Mouse (Mus musculus) lung, embryonic 16.5 days (tissue): ENCODE measurements around the gene Gys1. TPM values are rescaled to one million over a fixed set of nuclear protein-coding genes. Genes with fewer than 3 reads are reported as not detected.
"Not testable (repeated sequence)": the region's sequence is repeated elsewhere in the genome, so short reads cannot be mapped to it uniquely, and the experiment has no call there.

ENCODE experiments used
- ATAC-seq: fragments of 200-750 bp; cut with Nextera tagmentation; 2 replicates; pipeline ENCODE4 v1.8.0; 2017; ENCODE audit warnings: low read depth, mild to moderate bottlenecking, moderate library complexity
- H3K27ac ChIP-seq: fragments of 300-500 bp; sonication (generic); 2 replicates; pipeline ENCODE4 v1.5.1; 2014; ENCODE audit warnings: mild to moderate bottlenecking, control low read depth, low read length
- H3K27me3 ChIP-seq: fragments of 300-500 bp; sonication (generic); 2 replicates; pipeline ENCODE4 v1.6.1; 2014; ENCODE audit warnings: low read depth, low read length, mixed read lengths; ENCODE audit not compliant: control insufficient read depth, insufficient read depth
- H3K36me3 ChIP-seq: fragments of 300-500 bp; sonication (generic); 2 replicates; pipeline ENCODE4 v1.6.1; 2014; ENCODE audit warnings: low read length; ENCODE audit not compliant: control insufficient read depth, insufficient read depth
- H3K4me1 ChIP-seq: fragments of 300-500 bp; sonication (generic); replicated peaks from 2 replicates; pipeline ENCODE4 v1.6.1; 2014; ENCODE audit warnings: low read length, mixed read lengths; ENCODE audit not compliant: control insufficient read depth, insufficient read depth
- H3K4me2 ChIP-seq: fragments of 300-500 bp; sonication (generic); 2 replicates; pipeline ENCODE4 v1.6.1; 2014; ENCODE audit warnings: low read depth, low read length, control low read depth
- H3K4me3 ChIP-seq: fragments of 300-500 bp; sonication (generic); 2 replicates; pipeline ENCODE4 v1.5.1; 2014; ENCODE audit warnings: mild to moderate bottlenecking, low read length, control low read depth
- H3K9ac ChIP-seq: fragments of 300-500 bp; sonication (generic); 2 replicates; pipeline ENCODE4 v1.6.1; 2014; ENCODE audit warnings: low read length, control low read depth
- H3K9me3 ChIP-seq: fragments of 300-500 bp; sonication (generic); 2 replicates; pipeline ENCODE4 v1.6.1; 2016; ENCODE audit warnings: low read length; ENCODE audit not compliant: control insufficient read depth
- WGBS: fragments of 180-500 bp; shearing (Covaris S2); extraction: QIAGEN DNeasy Blood & Tissue Kit; methylation state at CpG from one replicate; pipeline ENCODE4 v1.1.7; 2014; 5-methylcytosine and 5-hydroxymethylcytosine counted together
- polyA plus RNA-seq: library from polyadenylated mRNA; unstranded; fragments of >200 nt; fragmentation: Nextera tagmentation; extraction: Ambion mirVana; gene quantifications from 2 replicates; pipeline ENCODE4 v1.2.1, GENCODE M21; 2015

Gys1 gene
- polyA plus RNA-seq = 53.8 and 54.1 TPM in 2 replicates

GRCm38 (mm10) chr7:45434203-45435015 is at the start of gene Gys1:
TSS of gene Gys1 (plus strand) at chr7:45434844.
- Histone ChIP-seq H3K36me3 (peaks cover 5% of the 10 kb centered on the region; the same call in 1 of the 2 replicates), H3K4me2 (peak within 1 kb of the TSS; percentile 87), H3K9me3 (no peaks in the 10 kb centered on the region), H3K27me3 (no peaks in the 10 kb centered on the region), H3K9ac (peak within 1 kb of the TSS; percentile 89), H3K4me3 (peak within 1 kb of the TSS; percentile 88), H3K27ac (peak within 1 kb of the TSS; percentile 92), H3K4me1 (peaks cover 33% of the 10 kb centered on the region)
- peak; percentile 98 for ATAC-seq
- under 1% methylated on average over 45 of the region's 45 CpGs for WGBS

GRCm38 (mm10) chr7:45386077-45386476 is 48.6 kb upstream of the Gys1 start:
- H3K9ac ChIP-seq = no peak overlapping the region
- no peak overlapping the region for H3K4me3 ChIP-seq
- H3K9me3 ChIP-seq = no peaks in the 10 kb centered on the region
- H3K4me1 ChIP-seq = no peaks in the 10 kb centered on the region
- no peaks in the 10 kb centered on the region for H3K27me3 ChIP-seq
- ATAC-seq = no peak
- no peak overlapping the region for H3K27ac ChIP-seq
- peaks cover 80% of the 10 kb centered on the region for H3K36me3 ChIP-seq
- WGBS = 82% methylated on average over 3 of the region's 3 CpGs
- no peak overlapping the region for H3K4me2 ChIP-seq

GRCm38 (mm10) chr7:45395129-45395541 is 39.5 kb upstream of the Gys1 start:
- H3K4me3 ChIP-seq = peak overlapping the region; percentile 81
- H3K9ac ChIP-seq = peak overlapping the region; percentile 93
- H3K9me3 ChIP-seq = no peaks in the 10 kb centered on the region
- peaks cover 13% of the 10 kb centered on the region for H3K36me3 ChIP-seq
- H3K4me1 ChIP-seq = peaks cover 15% of the 10 kb centered on the region
- peak overlapping the region; percentile 98 for H3K27ac ChIP-seq
- under 1% methylated on average over 19 of the region's 20 CpGs for WGBS
- H3K4me2 ChIP-seq = peak overlapping the region; percentile 93
- H3K27me3 ChIP-seq = no peaks in the 10 kb centered on the region
- peak; percentile 77 for ATAC-seq

- ATAC-seq = peak; percentile 98
- H3K4me1 ChIP-seq = peaks cover 15% of the 10 kb centered on the region
- no peaks in the 10 kb centered on the region for H3K27me3 ChIP-seq
- H3K27ac ChIP-seq = peak within 1 kb of the TSS; percentile 98
- H3K9ac ChIP-seq = peak within 1 kb of the TSS; percentile 93
- peak within 1 kb of the TSS; percentile 93 for H3K4me2 ChIP-seq
- H3K9me3 ChIP-seq = no peaks in the 10 kb centered on the region
- under 1% methylated on average over 60 of the region's 60 CpGs for WGBS
- peak within 1 kb of the TSS; percentile 81 for H3K4me3 ChIP-seq
- peaks cover 11% of the 10 kb centered on the region for H3K36me3 ChIP-seq
These were observed 38.9 kb upstream of the Gys1 start, which contains the start of gene Snrnp70 for GRCm38 (mm10) chr7:45395578-45396336. TSS of gene Snrnp70 (minus strand) at chr7:45395742.

- H3K9ac ChIP-seq = peak overlapping the region; percentile 69
- not testable (repeated sequence) for H3K36me3 ChIP-seq, H3K9me3 ChIP-seq, H3K27me3 ChIP-seq
- peak overlapping the region; percentile 58 for H3K4me3 ChIP-seq
- peak; percentile 56 for ATAC-seq
- 3% methylated on average over 3 of the region's 3 CpGs for WGBS
- H3K27ac ChIP-seq = peak overlapping the region; percentile 88; the same call in 1 of the 2 replicates
- H3K4me2 ChIP-seq = peak overlapping the region; percentile 68
- peaks cover 15% of the 10 kb centered on the region for H3K4me1 ChIP-seq
These were observed 38.3 kb upstream of the Gys1 start for GRCm38 (mm10) chr7:45396337-45396775.

- ATAC-seq = no peak
- Histone ChIP-seq H3K27ac (no peak overlapping the region), H3K4me1 (peaks cover 15% of the 10 kb centered on the region), H3K4me2 (no peak overlapping the region), H3K36me3 (peaks cover 5% of the 10 kb centered on the region; the same call in 1 of the 2 replicates), H3K9ac (no peak overlapping the region), H3K4me3 (no peak overlapping the region), H3K9me3 (no peaks in the 10 kb centered on the region), H3K27me3 (no peaks in the 10 kb centered on the region)
- WGBS = 60% methylated on average over 2 of the region's 2 CpGs
These were observed 37.9 kb upstream of the Gys1 start for GRCm38 (mm10) chr7:45396787-45397186.

GRCm38 (mm10) chr7:45401521-45402085 is 33.0 kb upstream of the Gys1 start:
- WGBS = 54% methylated on average over 10 of the region's 10 CpGs
- no peaks in the 10 kb centered on the region for H3K9me3 ChIP-seq
- no peaks in the 10 kb centered on the region for H3K36me3 ChIP-seq
- H3K27ac ChIP-seq = no peak overlapping the region
- no peak overlapping the region for H3K9ac ChIP-seq
- peaks cover 9% of the 10 kb centered on the region for H3K4me1 ChIP-seq
- peaks cover 15% of the 10 kb centered on the region for H3K27me3 ChIP-seq
- no peak overlapping the region for H3K4me2 ChIP-seq
- no peak for ATAC-seq
- H3K4me3 ChIP-seq = no peak overlapping the region

- Histone ChIP-seq H3K4me1 (peaks cover 12% of the 10 kb centered on the region), H3K27me3 (peaks cover 36% of the 10 kb centered on the region), H3K4me3 (no peak overlapping the region), H3K36me3 (no peaks in the 10 kb centered on the region), H3K9ac (no peak overlapping the region), H3K9me3 (no peaks in the 10 kb centered on the region), H3K27ac (no peak overlapping the region), H3K4me2 (no peak overlapping the region)
- ATAC-seq = no peak
- WGBS = 46% methylated on average over 6 of the region's 6 CpGs
These were observed 30.9 kb upstream of the Gys1 start for GRCm38 (mm10) chr7:45403532-45404261.
